Mouse (Mus musculus) cerebellum, postnatal 10 days (tissue): ENCODE measurements around the gene Thsd7b.
"Not testable (repeated sequence)": the region's sequence is repeated elsewhere in the genome, so short reads cannot be mapped to it uniquely, and the experiment has no call there.

Experiments used
- DNase-seq, 2 experiments: peaks; one replicate each; pipeline ENCODE4 v3.0.0; 2021; ENCODE audit warnings: mixed read lengths in 2 of 2

Thsd7b gene

GRCm38 (mm10) chr1:130130901-130131300 lies 857.8 kb downstream of the Thsd7b start:
- DNase-seq = peak; percentile 7 to 17

GRCm38 (mm10) chr1:130166187-130166586 lies 893.1 kb downstream of the Thsd7b start:
- no peak for DNase-seq

DNA sequence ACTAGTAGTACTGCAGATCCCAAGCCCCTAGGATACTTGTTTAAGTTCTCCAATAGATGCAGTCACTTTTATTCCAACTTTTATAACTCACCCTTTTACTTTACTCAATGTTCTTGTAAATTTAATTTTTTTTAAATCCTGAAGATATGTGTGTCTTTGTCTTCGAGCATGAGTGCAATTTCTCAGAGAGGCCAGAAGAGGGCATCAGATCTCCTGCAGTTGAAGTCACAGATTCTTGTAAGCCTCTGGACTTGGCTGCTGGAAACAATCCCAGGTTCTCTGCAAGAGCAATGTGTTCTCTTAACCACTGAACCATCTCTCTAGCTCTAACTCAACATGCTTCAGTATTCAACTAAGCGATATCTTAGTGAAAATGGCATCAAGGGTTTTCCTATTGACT lies 894.2 kb downstream of the Thsd7b start:
- DNase-seq = peak; percentile 26 to 36

- no peak for DNase-seq
These were observed 896.8 kb downstream of the Thsd7b start for GRCm38 (mm10) chr1:130169875-130170274.

- DNase-seq = no peak
These were observed 897.2 kb downstream of the Thsd7b start for GRCm38 (mm10) chr1:130170290-130170689.

GRCm38 (mm10) chr1:130186836-130187235 lies 913.7 kb downstream of the Thsd7b start:
- not testable (repeated sequence) for DNase-seq

- peak; percentile 67 to 70 for DNase-seq
These were observed 919.3 kb downstream of the Thsd7b start for GRCm38 (mm10) chr1:130192190-130193028.

- no peak for DNase-seq
These were observed 944.3 kb downstream of the Thsd7b start for GRCm38 (mm10) chr1:130217404-130217803.

- no peak for DNase-seq
These were observed 949.8 kb downstream of the Thsd7b start for GRCm38 (mm10) chr1:130222904-130223303.

GRCm38 (mm10) chr1:130245563-130245962 lies 972.5 kb downstream of the Thsd7b start:
- DNase-seq = no peak

DNA sequence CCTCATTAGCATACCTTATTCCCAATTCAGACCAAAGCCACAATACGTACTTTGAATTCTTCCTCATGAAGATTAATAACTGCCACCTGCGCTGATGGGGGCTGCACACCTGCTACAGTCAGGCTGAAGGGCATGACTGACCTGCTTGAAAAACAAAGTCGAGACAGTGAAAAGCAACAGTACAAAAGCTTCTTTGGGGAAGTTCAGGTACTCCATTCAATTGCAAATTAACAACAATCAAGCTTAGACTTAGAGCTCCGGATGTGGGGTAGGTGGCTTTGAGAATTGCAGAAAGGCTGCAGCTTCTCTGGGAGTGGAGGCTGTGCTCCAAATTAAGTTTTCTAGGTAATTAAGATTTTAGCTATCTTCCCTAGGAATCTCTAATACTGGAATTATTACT lies 973.2 kb downstream of the Thsd7b start:
- DNase-seq = not testable (repeated sequence)

GRCm38 (mm10) chr1:130246930-130247329 lies 973.8 kb downstream of the Thsd7b start:
- DNase-seq = not testable (repeated sequence)

- DNase-seq = no peak
These were observed 988.9 kb downstream of the Thsd7b start for GRCm38 (mm10) chr1:130262046-130262445.
